Mouse (Mus musculus) heart, adult 2 months (tissue): ENCODE measurements around the gene Daam2. TPM values are rescaled to one million over a fixed set of nuclear protein-coding genes. Genes with fewer than 3 reads are reported as not detected.

Experiments
- DNase-seq, 2 experiments: peaks; one replicate each; pipeline ENCODE4 v3.0.0; 2021
- H3K27ac ChIP-seq: fragments of 200-600 bp; 2 replicates; pipeline ENCODE4 v1.8.1; 2022
- H3K27me3 ChIP-seq: fragments of 200-500 bp; 2 replicates; pipeline ENCODE4 v1.6.1; 2012; ENCODE audit warnings: mild to moderate bottlenecking, low read length, inconsistent platforms, mixed read lengths; ENCODE audit not compliant: control insufficient read depth, insufficient read depth
- H3K36me3 ChIP-seq: fragments of 200-500 bp; 2 replicates; pipeline ENCODE4 v1.6.1; 2012; ENCODE audit warnings: low read length, inconsistent platforms; ENCODE audit not compliant: control insufficient read depth, insufficient read depth
- H3K4me1 ChIP-seq: fragments of 200-500 bp; 2 replicates; pipeline ENCODE4 v1.6.1; 2011; ENCODE audit warnings: low read length; ENCODE audit not compliant: control insufficient read depth, insufficient read depth
- H3K4me3 ChIP-seq: fragments of 200-600 bp; 2 replicates; pipeline ENCODE4 v1.8.1; 2022
- H3K79me2 ChIP-seq: fragments of 200-500 bp; replicated peaks from 2 replicates; pipeline ENCODE4 v1.6.1; 2012; ENCODE audit warnings: mild to moderate bottlenecking, inconsistent platforms, low read length, moderate library complexity, mixed read lengths; ENCODE audit not compliant: control insufficient read depth, insufficient read depth
- H3K9ac ChIP-seq: fragments of 200-500 bp; 2 replicates; pipeline ENCODE4 v1.6.1; 2012; ENCODE audit warnings: low read depth, mild to moderate bottlenecking, control low read depth, inconsistent platforms, low read length, mixed read lengths
- CTCF ChIP-seq: fragments of 200-600 bp; IDR thresholded peaks from 2 replicates; pipeline ENCODE4 v1.8.1; 2022; ENCODE audit warnings: antibody characterized with exemption, mild to moderate bottlenecking, moderate library complexity
- EP300 ChIP-seq: fragments of 200-500 bp; IDR thresholded peaks from 2 replicates; pipeline ENCODE4 v1.6.1; 2011; ENCODE audit warnings: low read depth, low read length, control low read depth; ENCODE audit not compliant: insufficient read depth
- POLR2A ChIP-seq: fragments of 200-500 bp; IDR thresholded peaks from 2 replicates; pipeline ENCODE4 v1.6.1; 2011; ENCODE audit warnings: mild to moderate bottlenecking, low read depth, low read length, control low read depth; ENCODE audit not compliant: insufficient read depth
- WGBS: fragments of 180-500 bp; shearing (Covaris S2); methylation state at CpG from one replicate; pipeline ENCODE4 v1.1.7; 2018; 5-methylcytosine and 5-hydroxymethylcytosine counted together
- intact Hi-C: fragments of 180-260 bp; cut with DNase I; formaldehyde crosslinking; loops from one replicate; pipeline ENCODE4 v1.15.1; 2025
- polyA plus RNA-seq: library from polyadenylated mRNA; depleted of rRNA; stranded (reverse); fragments of >200 nt; gene quantifications from 2 replicates; pipeline ENCODE4 v1.2.3, GENCODE M21; 2012
- total RNA-seq, 2 experiments: library from RNA; stranded (reverse); gene quantifications; 2 replicates each; pipeline ENCODE4 v1.2.3; 2021

Daam2 gene
- total and polyA plus RNA-seq, 3 experiments = 4.0 to 8.8 (median 6.4) TPM

GRCm38 (mm10) chr17:49544561-49544960 is 19.6 kb downstream of the Daam2 start:
- Histone ChIP-seq H3K79me2 (no peaks in the 10 kb centered on the region; the same call in 1 of the 2 replicates), H3K36me3 (no peaks in the 10 kb centered on the region), H3K4me1 (no peaks in the 10 kb centered on the region), H3K9ac (no peak overlapping the region), H3K27me3 (no peaks in the 10 kb centered on the region), H3K4me3 (no peak overlapping the region), H3K27ac (no peak overlapping the region)
- TF ChIP-seq EP300 (no peak), POLR2A (no peak), CTCF (no peak)
- 94% methylated on average over 2 of the region's 2 CpGs for WGBS
- no peak for DNase-seq
- intact Hi-C loops = no loop called here

GRCm38 (mm10) chr17:49540706-49541105 is 23.4 kb downstream of the Daam2 start:
- WGBS = 91% methylated on average over 14 of the region's 14 CpGs

GRCm38 (mm10) chr17:49539204-49539603 is 24.9 kb downstream of the Daam2 start:
- Histone ChIP-seq H3K79me2 (no peaks in the 10 kb centered on the region), H3K9ac (no peak overlapping the region), H3K36me3 (no peaks in the 10 kb centered on the region), H3K4me3 (no peak overlapping the region), H3K27me3 (no peaks in the 10 kb centered on the region), H3K4me1 (no peaks in the 10 kb centered on the region), H3K27ac (no peak overlapping the region)
- TF ChIP-seq POLR2A = no peak
- TF ChIP-seq CTCF = no peak
- no peak for TF ChIP-seq EP300
- intact Hi-C loops = no loop called here
- no peak for DNase-seq
- 59% methylated on average over 8 of the region's 8 CpGs for WGBS

More at GRCm38 (mm10) chr17:49540706-49541105, 23.4 kb downstream of the Daam2 start:
- Histone ChIP-seq H3K4me1 (no peaks in the 10 kb centered on the region), H3K36me3 (no peaks in the 10 kb centered on the region), H3K9ac (no peak overlapping the region), H3K27me3 (no peaks in the 10 kb centered on the region), H3K27ac (no peak overlapping the region), H3K4me3 (no peak overlapping the region), H3K79me2 (no peaks in the 10 kb centered on the region)
- no peak for TF ChIP-seq CTCF
- no peak for TF ChIP-seq POLR2A
- no peak for TF ChIP-seq EP300
- DNase-seq = no peak
- intact Hi-C loops = no loop called here

GRCm38 (mm10) chr17:49535580-49535979 is 28.6 kb downstream of the Daam2 start:
- Histone ChIP-seq H3K79me2 (no peaks in the 10 kb centered on the region), H3K36me3 (no peaks in the 10 kb centered on the region), H3K4me1 (no peaks in the 10 kb centered on the region), H3K27me3 (no peaks in the 10 kb centered on the region), H3K9ac (no peak overlapping the region), H3K4me3 (no peak overlapping the region), H3K27ac (no peak overlapping the region)
- no peak for TF ChIP-seq CTCF
- TF ChIP-seq POLR2A = no peak
- no peak for TF ChIP-seq EP300
- no peak for DNase-seq
- 72% methylated on average over 4 of the region's 4 CpGs for WGBS
- intact Hi-C loops = no loop called here

- intact Hi-C loops = loop anchor here (5.0 kb wide), 1 partner anchor 363 kb away; no protein-coding TSS in a partner anchor
- Histone ChIP-seq H3K4me3 (no peak overlapping the region), H3K9ac (no peak overlapping the region), H3K79me2 (no peaks in the 10 kb centered on the region), H3K27ac (no peak overlapping the region), H3K4me1 (no peaks in the 10 kb centered on the region), H3K36me3 (no peaks in the 10 kb centered on the region), H3K27me3 (no peaks in the 10 kb centered on the region)
- peak in 1 of 2 experiments; percentile 31 for DNase-seq
- WGBS = 50% methylated on average over 9 of the region's 9 CpGs
- TF ChIP-seq POLR2A (no peak), CTCF (no peak), EP300 (no peak)
These were observed 29.9 kb downstream of the Daam2 start for GRCm38 (mm10) chr17:49534267-49534719.

- Histone ChIP-seq H3K4me3 (no peak overlapping the region), H3K79me2 (no peaks in the 10 kb centered on the region), H3K4me1 (no peaks in the 10 kb centered on the region), H3K27me3 (no peaks in the 10 kb centered on the region), H3K36me3 (no peaks in the 10 kb centered on the region), H3K27ac (no peak overlapping the region), H3K9ac (no peak overlapping the region)
- 0 out of 2 replicates have a peak, but pooled peaks have one; percentile 14 for TF ChIP-seq CTCF
- no peak for TF ChIP-seq POLR2A
- 55% methylated on average over 5 of the region's 5 CpGs for WGBS
- DNase-seq = no peak
- intact Hi-C loops = loop anchor here (2.0 to 5.0 kb wide), 2 partner anchors 321 to 366 kb away; no protein-coding TSS in a partner anchor
These were observed 32.5 kb downstream of the Daam2 start for GRCm38 (mm10) chr17:49531661-49532060.
